Mouse (Mus musculus) ES-Bruce4 (cell line): Measurements from ENCODE around the gene Dnhd1. TPM values are rescaled to one million over a fixed set of nuclear protein-coding genes. Genes with fewer than 3 reads are reported as not detected.

Source experiments
- H3K27ac ChIP-seq: 2 replicates; pipeline ENCODE4 v1.5.1; 2012; ENCODE audit warnings: low read length, inconsistent platforms; ENCODE audit not compliant: insufficient read depth
- H3K27me3 ChIP-seq: 2 replicates; pipeline ENCODE4 v1.6.1; 2012; ENCODE audit warnings: mild to moderate bottlenecking, low read length, inconsistent platforms; ENCODE audit not compliant: control insufficient read depth, poor library complexity, insufficient read depth, severe bottlenecking
- H3K36me3 ChIP-seq: 2 replicates; pipeline ENCODE4 v1.6.1; 2012; ENCODE audit warnings: inconsistent platforms, mild to moderate bottlenecking, low read length, moderate library complexity; ENCODE audit not compliant: control insufficient read depth, poor library complexity, insufficient read depth, severe bottlenecking
- H3K4me1 ChIP-seq: one replicate; pipeline ENCODE4 v1.8.1; 2011; ENCODE audit warnings: low read length; ENCODE audit not compliant: control insufficient read depth, insufficient read depth
- H3K4me3 ChIP-seq: 2 replicates; pipeline ENCODE4 v1.5.1; 2011; ENCODE audit warnings: low read depth, mild to moderate bottlenecking, low read length
- H3K9ac ChIP-seq: 2 replicates; pipeline ENCODE4 v1.6.1; 2012; ENCODE audit warnings: low read depth, mild to moderate bottlenecking, inconsistent platforms; ENCODE audit not compliant: poor library complexity, severe bottlenecking
- H3K9me3 ChIP-seq: replicated peaks from 2 replicates; pipeline ENCODE4 v1.6.1; 2012; ENCODE audit warnings: mild to moderate bottlenecking, low read length, inconsistent platforms; ENCODE audit not compliant: control insufficient read depth, poor library complexity, insufficient read depth, severe bottlenecking
- CTCF ChIP-seq: IDR thresholded peaks from one replicate; pipeline ENCODE4 v1.8.1; 2011; ENCODE audit warnings: low read depth, low read length
- EP300 ChIP-seq: IDR thresholded peaks from 2 replicates; pipeline ENCODE4 v1.6.1; 2011; ENCODE audit warnings: low read depth, low read length; ENCODE audit not compliant: insufficient read depth
- POLR2A ChIP-seq: IDR thresholded peaks from one replicate; pipeline ENCODE4 v1.8.1; 2011; ENCODE audit warnings: low read length; ENCODE audit not compliant: insufficient read depth
- polyA plus RNA-seq: library from polyadenylated mRNA; stranded (reverse); fragments of >200 nt; gene quantifications from 2 replicates; pipeline ENCODE4 v1.2.4, GENCODE M21; 2011; ENCODE audit warnings: low read depth; ENCODE audit not compliant: missing spikeins, insufficient read depth, insufficient read length

Gene Dnhd1
- polyA plus RNA-seq, 1 experiment = 1.7 TPM

DNA sequence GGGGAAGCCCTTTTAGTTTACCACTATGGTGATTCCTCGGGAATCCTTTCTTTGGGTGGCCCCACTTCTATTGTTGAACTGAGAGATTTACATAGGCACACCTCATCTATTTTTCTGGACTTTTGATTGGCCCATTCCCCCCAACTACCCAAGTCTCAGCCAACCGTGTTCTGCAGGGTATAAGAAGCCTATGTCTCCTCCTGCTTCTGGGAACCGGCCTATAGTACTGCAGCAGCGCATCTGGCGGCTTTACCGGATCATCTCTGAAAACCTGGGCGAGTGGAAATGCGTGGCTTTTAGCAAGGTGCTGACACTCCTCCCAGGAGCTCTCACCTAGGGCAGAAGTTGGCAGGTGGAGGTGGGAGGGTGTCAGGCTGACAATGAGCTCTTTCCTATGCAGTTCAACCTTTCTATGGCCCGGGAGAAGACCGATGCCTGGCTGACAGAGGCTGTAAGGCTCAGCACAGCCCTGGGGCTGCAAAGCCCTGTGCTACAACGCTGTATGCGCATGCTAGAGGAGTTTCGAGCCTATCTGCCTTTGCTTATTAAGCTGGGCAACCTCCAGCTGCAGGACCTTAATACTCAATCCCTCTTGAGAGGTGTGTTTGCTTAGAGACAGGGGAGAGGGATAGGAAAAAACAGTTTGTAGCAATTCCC is 35.0 kb downstream of the Dnhd1 start:
- H3K27ac ChIP-seq = no peak overlapping the region
- H3K9me3 ChIP-seq = no peaks in the 10 kb centered on the region
- H3K27me3 ChIP-seq = no peaks in the 10 kb centered on the region
- H3K36me3 ChIP-seq = no peaks in the 10 kb centered on the region
- H3K9ac ChIP-seq = no peak overlapping the region
- TF ChIP-seq EP300 (no peak), POLR2A (no peak), CTCF (no peak)
- no peak overlapping the region for H3K4me3 ChIP-seq
- H3K4me1 ChIP-seq = no peaks in the 10 kb centered on the region

DNA sequence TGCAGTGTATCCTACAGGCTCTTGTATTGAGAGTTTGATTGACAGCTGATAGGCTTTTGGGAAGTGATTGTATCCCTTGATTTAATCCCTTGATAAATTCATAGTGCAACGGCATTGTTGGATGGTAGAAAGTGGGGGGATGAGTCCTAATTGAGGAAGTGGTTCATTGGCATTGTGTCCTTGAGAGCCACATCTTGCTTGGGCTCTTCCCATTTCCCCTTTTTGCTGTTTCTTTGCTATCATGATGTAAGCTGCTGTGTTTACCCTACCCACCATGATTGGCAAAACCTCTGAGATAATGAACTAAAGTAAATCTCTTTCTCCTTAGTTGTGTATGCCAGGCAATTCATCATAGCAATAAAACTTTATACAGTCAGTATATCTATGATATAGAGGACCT is 40.2 kb downstream of the Dnhd1 start:
- no peak overlapping the region for H3K27ac ChIP-seq
- H3K4me1 ChIP-seq = no peaks in the 10 kb centered on the region
- H3K36me3 ChIP-seq = no peaks in the 10 kb centered on the region
- no peak overlapping the region for H3K9ac ChIP-seq
- no peak for TF ChIP-seq POLR2A
- TF ChIP-seq CTCF = no peak
- TF ChIP-seq EP300 = no peak
- no peaks in the 10 kb centered on the region for H3K27me3 ChIP-seq
- no peak overlapping the region for H3K4me3 ChIP-seq
- H3K9me3 ChIP-seq = no peaks in the 10 kb centered on the region

DNA sequence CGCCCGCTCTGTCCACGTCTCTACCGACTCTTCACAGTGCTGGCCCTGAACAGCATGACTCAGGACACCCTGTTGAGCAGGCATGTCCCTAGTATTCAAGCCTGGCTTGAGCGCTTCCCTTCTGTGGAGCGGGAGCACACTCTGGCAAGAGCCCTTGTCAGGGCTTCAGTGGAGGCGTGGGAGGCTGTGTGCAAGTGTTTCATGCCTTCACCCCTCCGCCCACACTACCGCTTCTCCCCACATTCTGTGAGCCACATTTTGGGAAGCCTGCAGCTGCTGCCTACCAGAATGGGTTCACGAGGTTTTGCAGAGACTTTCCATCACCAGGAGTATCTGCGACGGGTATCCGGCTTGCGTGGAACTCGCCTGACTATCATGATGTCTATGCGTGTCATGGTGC is 52.6 kb downstream of the Dnhd1 start:
- H3K9me3 ChIP-seq = no peaks in the 10 kb centered on the region
- H3K4me3 ChIP-seq = no peak overlapping the region
- no peak overlapping the region for H3K27ac ChIP-seq
- TF ChIP-seq POLR2A = no peak
- TF ChIP-seq EP300 = no peak
- TF ChIP-seq CTCF = no peak
- H3K36me3 ChIP-seq = no peaks in the 10 kb centered on the region
- H3K9ac ChIP-seq = no peak overlapping the region
- no peaks in the 10 kb centered on the region for H3K27me3 ChIP-seq
- H3K4me1 ChIP-seq = no peaks in the 10 kb centered on the region

DNA sequence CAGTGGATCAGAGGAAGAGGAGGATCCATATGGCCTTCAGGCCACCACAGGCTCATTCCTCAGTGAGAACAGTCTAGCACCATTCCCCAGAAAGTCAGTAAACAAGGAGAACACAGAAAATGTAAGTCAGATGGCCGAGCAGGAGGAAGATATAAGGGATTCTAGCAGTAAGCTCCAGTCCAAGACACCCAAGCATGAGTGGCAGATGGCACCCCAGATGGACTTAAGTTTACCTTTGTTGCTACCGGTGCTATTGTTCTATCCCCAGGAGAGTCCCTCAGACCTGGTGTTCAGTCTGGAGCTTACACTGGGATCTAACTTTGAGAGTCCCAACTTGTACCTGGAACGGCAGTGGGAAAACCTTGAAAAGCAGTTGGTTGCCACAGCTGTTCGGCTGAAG is 53.2 kb downstream of the Dnhd1 start:
- no peak overlapping the region for H3K4me3 ChIP-seq
- TF ChIP-seq EP300 = no peak
- no peak for TF ChIP-seq CTCF
- no peak for TF ChIP-seq POLR2A
- no peaks in the 10 kb centered on the region for H3K4me1 ChIP-seq
- no peaks in the 10 kb centered on the region for H3K9me3 ChIP-seq
- no peak overlapping the region for H3K9ac ChIP-seq
- H3K27me3 ChIP-seq = no peaks in the 10 kb centered on the region
- no peaks in the 10 kb centered on the region for H3K36me3 ChIP-seq
- H3K27ac ChIP-seq = no peak overlapping the region

DNA sequence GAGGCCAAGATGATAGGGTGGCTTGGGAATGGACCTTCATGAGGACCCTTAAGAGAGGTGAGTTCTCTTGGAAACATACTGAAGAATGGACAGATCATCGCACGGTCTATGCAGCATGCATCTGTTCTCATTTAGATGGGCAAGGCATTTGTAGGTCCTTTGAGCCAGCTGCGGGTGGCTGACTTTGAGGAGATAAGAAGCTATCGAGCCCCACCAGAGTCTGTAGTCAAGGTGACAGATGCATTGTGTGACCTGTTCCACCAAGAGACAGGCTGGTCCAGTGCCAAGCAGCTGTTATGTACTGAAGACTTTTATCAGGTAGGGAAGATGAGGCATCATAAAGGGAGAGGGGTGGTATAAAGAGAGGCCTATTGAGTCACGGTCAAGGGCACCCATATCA is 58.1 kb downstream of the Dnhd1 start:
- Histone ChIP-seq H3K27ac (no peak overlapping the region), H3K9me3 (no peaks in the 10 kb centered on the region), H3K9ac (no peak overlapping the region), H3K36me3 (no peaks in the 10 kb centered on the region), H3K4me1 (no peaks in the 10 kb centered on the region), H3K4me3 (no peak overlapping the region), H3K27me3 (no peaks in the 10 kb centered on the region)
- no peak for TF ChIP-seq POLR2A
- no peak for TF ChIP-seq CTCF
- no peak for TF ChIP-seq EP300

DNA sequence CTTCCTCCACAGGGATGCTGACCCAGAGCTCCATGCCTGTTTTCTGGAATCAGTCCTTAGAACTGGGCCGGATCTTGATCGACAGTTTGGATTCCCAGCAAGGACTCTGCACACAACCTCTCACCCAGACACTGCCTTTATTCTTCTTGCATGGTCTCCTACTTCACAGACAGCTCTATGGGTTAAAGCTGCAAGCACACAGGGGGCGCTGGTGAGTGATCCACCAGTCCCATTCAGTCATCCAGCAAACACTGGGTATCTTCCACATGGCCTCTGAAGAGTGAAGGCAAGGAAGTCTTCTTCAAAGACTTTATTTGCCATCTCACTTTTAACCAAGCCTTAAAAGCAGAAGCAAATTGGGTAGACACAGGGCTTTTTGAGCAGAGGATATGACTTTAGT is 64.7 kb downstream of the Dnhd1 start:
- TF ChIP-seq EP300 = no peak
- peak; percentile 30 for TF ChIP-seq CTCF
- TF ChIP-seq POLR2A = no peak

More for the DNA sequence above, 64.7 kb downstream of the Dnhd1 start:
- H3K27ac ChIP-seq = no peak overlapping the region
- H3K36me3 ChIP-seq = no peaks in the 10 kb centered on the region
- no peaks in the 10 kb centered on the region for H3K27me3 ChIP-seq
- H3K4me3 ChIP-seq = no peak overlapping the region
- H3K9ac ChIP-seq = no peak overlapping the region
- H3K4me1 ChIP-seq = no peaks in the 10 kb centered on the region
- no peaks in the 10 kb centered on the region for H3K9me3 ChIP-seq
